9 mouse cellular contexts compared by ENCODE assay signal in the genomic region with DNA sequence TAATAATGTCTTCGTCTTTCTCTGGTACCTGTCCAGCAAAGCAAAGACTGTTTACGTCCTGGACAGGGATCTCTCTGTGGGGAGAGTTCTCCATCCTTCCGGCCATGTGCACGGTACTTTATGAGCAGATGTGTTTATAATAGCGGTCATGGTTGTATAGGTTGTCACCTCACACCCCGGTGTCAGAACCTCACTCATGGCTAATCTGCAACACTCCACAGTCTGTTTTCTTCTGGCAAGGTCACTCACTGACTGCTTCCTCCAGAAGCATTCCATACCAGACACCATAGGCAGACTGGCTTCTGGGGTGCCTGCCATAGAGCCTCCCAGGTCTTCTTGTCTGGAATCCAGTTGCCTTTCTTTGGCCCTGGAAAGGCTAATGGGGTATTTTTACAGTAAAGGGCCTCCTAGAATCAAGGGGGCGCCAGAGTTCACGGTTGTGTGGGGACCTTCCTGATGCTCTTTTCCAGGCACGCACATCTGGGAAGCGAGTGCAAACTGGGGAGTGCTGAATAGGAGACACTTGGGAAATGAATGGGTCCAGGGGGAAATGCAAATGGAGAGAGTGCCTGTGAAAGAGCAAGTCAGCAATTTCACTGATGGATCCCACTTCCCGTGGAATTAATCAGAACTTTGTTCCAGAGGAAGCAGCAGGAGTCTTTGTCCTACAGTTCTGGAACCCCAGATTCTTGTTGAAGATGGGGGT.
A peak's percentile ranks its signal among the peaks of the same experiment; 100 is the strongest.
DNase-seq lines count a peak whose midpoint lies in the region; ATAC-seq and TF ChIP-seq lines count a peak whose summit lies in the region.
"Had no signal": no experiment of that assay in that cellular context is flagged by ENCODE, and none has a peak within 500 bp of the region (broad histone marks: within the 10 kb centered on the region; RNA-seq: fewer than 3 reads in every experiment).

No protein-coding gene starts in this region.

- no peaks in the 10 kb centered on the region for H3K27me3 ChIP-seq in kidney, postnatal 0 days (ENCODE audit: insufficient read depth, low read length)
- H3K27me3 ChIP-seq in kidney, embryonic 14.5 days (ENCODE audit: control insufficient read depth, insufficient read depth, low read length): no peaks in the 10 kb centered on the region
- H3K27me3 ChIP-seq in E14TG2a.4 (ENCODE audit: insufficient read depth, low read length): no peaks in the 10 kb centered on the region

- H3K36me3 ChIP-seq in kidney, postnatal 0 days (ENCODE audit: insufficient read depth, low read length): no peaks in the 10 kb centered on the region
- H3K36me3 ChIP-seq in kidney, embryonic 14.5 days (ENCODE audit: control insufficient read depth, insufficient read depth, low read length): no peaks in the 10 kb centered on the region
- no peaks in the 10 kb centered on the region for H3K36me3 ChIP-seq in E14TG2a.4 (ENCODE audit: insufficient read depth, low read length)

- ATAC-seq in kidney, postnatal 0 days (replicated peaks; ENCODE audit: low FRiP score, low read depth): no peak
- no peak for ATAC-seq in kidney, embryonic 14.5 days (ENCODE audit: low FRiP score, low TSS enrichment)
- no peak for ATAC-seq in megakaryocyte, adult 5-6 weeks (ENCODE audit: poor library complexity, severe bottlenecking)

- peak; percentile 14; the same call in 1 of the 2 replicates for TF ChIP-seq CTCF in kidney, postnatal 0 days (IDR thresholded peaks at IDR 0.05; ENCODE audit: low read depth)
- peak; percentile 29 for TF ChIP-seq CTCF in E14TG2a.4 (conservative IDR thresholded peaks at IDR 0.05; ENCODE audit: low read length)

- H3K4me3 ChIP-seq in kidney, postnatal 0 days (replicated peaks; ENCODE audit: low read depth, low read length): no peak overlapping the region
- H3K4me3 ChIP-seq in kidney, embryonic 14.5 days (ENCODE audit: low read length): no peak overlapping the region
- no peak overlapping the region for H3K4me3 ChIP-seq in E14TG2a.4 (replicated peaks; ENCODE audit: low read length)

- peaks cover 5% of the 10 kb centered on the region for H3K4me1 ChIP-seq in kidney, postnatal 0 days (replicated peaks; ENCODE audit: insufficient read depth, low read length)
- H3K4me1 ChIP-seq in kidney, embryonic 14.5 days (ENCODE audit: control insufficient read depth, insufficient read depth, low read length): 0 out of 2 replicates have a peak, but pooled peaks cover 6% of the 10 kb centered on the region
- H3K4me1 ChIP-seq in E14TG2a.4 (replicated peaks; ENCODE audit: low read depth, low read length): peaks cover 17% of the 10 kb centered on the region

- H3K27ac ChIP-seq in kidney, postnatal 0 days: no peak overlapping the region
- no peak overlapping the region for H3K27ac ChIP-seq in kidney, embryonic 14.5 days (ENCODE audit: low read depth, low read length)
- H3K27ac ChIP-seq: macrophage had no signal

- WGBS in kidney, postnatal 0 days: 57% methylated on average over 11 of the region's 11 CpGs
- WGBS in kidney, embryonic 14.5 days: 54% methylated on average over 11 of the region's 11 CpGs

- peak; percentile 24 to 34 for DNase-seq in cerebellum, postnatal 10 days
- no peak for DNase-seq in cerebellum, postnatal 36 days
- DNase-seq in kidney, postnatal 0 days (ENCODE audit: low spot score): peak; percentile 50
- peak; percentile 61 for DNase-seq in lung, postnatal 10 days
- DNase-seq in ovary, postnatal 10 days (ENCODE audit: low spot score): no peak

- no peaks in the 10 kb centered on the region for H3K9me3 ChIP-seq in kidney, postnatal 0 days (replicated peaks; ENCODE audit: low read length)
- no peaks in the 10 kb centered on the region for H3K9me3 ChIP-seq in kidney, embryonic 14.5 days (ENCODE audit: control insufficient read depth, low read length)
- peaks cover 4% of the 10 kb centered on the region; the same call in 1 of the 2 replicates for H3K9me3 ChIP-seq in E14TG2a.4 (ENCODE audit: low read length)

- no peak overlapping the region for H3K4me2 ChIP-seq in kidney, postnatal 0 days (ENCODE audit: low read length)
- H3K4me2 ChIP-seq in kidney, embryonic 14.5 days (replicated peaks; ENCODE audit: low read depth, low read length): no peak overlapping the region

- H3K9ac ChIP-seq in kidney, postnatal 0 days (ENCODE audit: low read depth, low read length): no peak overlapping the region
- no peak overlapping the region for H3K9ac ChIP-seq in kidney, embryonic 14.5 days (ENCODE audit: low read depth, low read length)

Comparison
In these comparisons a context has a peak if more than half of its experiments do, and no peak if none do; other contexts are left out.
1. DNase-seq: peak in cerebellum, postnatal 10 days (2 of 2), kidney, postnatal 0 days (single experiment) and lung, postnatal 10 days (single experiment); none in cerebellum, postnatal 36 days (0 of 2) and ovary, postnatal 10 days (single experiment).